Mouse (Mus musculus) liver, adult 2 months (tissue): ENCODE measurements around the gene C3. TPM values are rescaled to one million over a fixed set of nuclear protein-coding genes. Genes with fewer than 3 reads are reported as not detected.

Experiments used
- DNase-seq: peaks from one replicate; pipeline ENCODE4 v3.0.0-alpha.2; 2011; ENCODE audit warnings: low read depth, low spot score; ENCODE audit errors: extremely low read depth
- H3K27ac ChIP-seq: fragments of 200-500 bp; replicated peaks from 2 replicates; pipeline ENCODE4 v1.5.1; 2012; ENCODE audit warnings: low read depth, mild to moderate bottlenecking, control low read depth, inconsistent platforms, low read length; ENCODE audit not compliant: insufficient read depth
- H3K27me3 ChIP-seq: fragments of 200-500 bp; 2 replicates; pipeline ENCODE4 v1.6.1; 2012; ENCODE audit warnings: mild to moderate bottlenecking, moderate library complexity, low read length, inconsistent platforms; ENCODE audit not compliant: control insufficient read depth, insufficient read depth
- H3K36me3 ChIP-seq: fragments of 200-500 bp; 2 replicates; pipeline ENCODE4 v1.6.1; 2012; ENCODE audit warnings: low read length, inconsistent platforms; ENCODE audit not compliant: control insufficient read depth, insufficient read depth
- H3K4me1 ChIP-seq: fragments of 200-500 bp; 2 replicates; pipeline ENCODE4 v1.6.1; 2011; ENCODE audit warnings: low read length; ENCODE audit not compliant: control insufficient read depth, insufficient read depth
- H3K4me3 ChIP-seq: fragments of 200-500 bp; 2 replicates; pipeline ENCODE4 v1.5.1; 2011; ENCODE audit warnings: low read depth, mild to moderate bottlenecking, control low read depth, low read length, moderate library complexity; ENCODE audit not compliant: insufficient read depth
- H3K79me2 ChIP-seq: fragments of 200-500 bp; 2 replicates; pipeline ENCODE4 v1.6.1; 2012; ENCODE audit warnings: inconsistent platforms, mild to moderate bottlenecking, low read length, moderate library complexity; ENCODE audit not compliant: control insufficient read depth, insufficient read depth
- H3K9ac ChIP-seq: fragments of 200-500 bp; 2 replicates; pipeline ENCODE4 v1.6.1; 2012; ENCODE audit warnings: low read depth, mild to moderate bottlenecking, control low read depth, inconsistent platforms, low read length
- CTCF ChIP-seq: fragments of 200-500 bp; IDR thresholded peaks from 2 replicates; pipeline ENCODE4 v1.5.1; 2011; ENCODE audit warnings: low read depth, low read length, control low read depth
- POLR2A ChIP-seq: fragments of 200-500 bp; IDR thresholded peaks from 2 replicates; pipeline ENCODE4 v1.6.1; 2011; ENCODE audit warnings: low read length, control low read depth; ENCODE audit not compliant: insufficient read depth; ENCODE audit errors: extremely low read depth
- WGBS: fragments of 180-500 bp; shearing (Covaris S2); methylation state at CpG from one replicate; pipeline ENCODE4 v1.1.7; 2018; 5-methylcytosine and 5-hydroxymethylcytosine counted together
- polyA plus RNA-seq: library from polyadenylated mRNA; depleted of rRNA; stranded (reverse); fragments of >200 nt; gene quantifications from 2 replicates; pipeline ENCODE4 v1.2.3, GENCODE M21; 2012
- total RNA-seq: library from RNA; depleted of rRNA; stranded (reverse); fragments of >200 nt; gene quantifications from 2 replicates; pipeline ENCODE4 v1.2.3, GENCODE M21; 2014

Gene C3
- total and polyA plus RNA-seq, 2 experiments = 3,833 to 5,384 TPM

DNA sequence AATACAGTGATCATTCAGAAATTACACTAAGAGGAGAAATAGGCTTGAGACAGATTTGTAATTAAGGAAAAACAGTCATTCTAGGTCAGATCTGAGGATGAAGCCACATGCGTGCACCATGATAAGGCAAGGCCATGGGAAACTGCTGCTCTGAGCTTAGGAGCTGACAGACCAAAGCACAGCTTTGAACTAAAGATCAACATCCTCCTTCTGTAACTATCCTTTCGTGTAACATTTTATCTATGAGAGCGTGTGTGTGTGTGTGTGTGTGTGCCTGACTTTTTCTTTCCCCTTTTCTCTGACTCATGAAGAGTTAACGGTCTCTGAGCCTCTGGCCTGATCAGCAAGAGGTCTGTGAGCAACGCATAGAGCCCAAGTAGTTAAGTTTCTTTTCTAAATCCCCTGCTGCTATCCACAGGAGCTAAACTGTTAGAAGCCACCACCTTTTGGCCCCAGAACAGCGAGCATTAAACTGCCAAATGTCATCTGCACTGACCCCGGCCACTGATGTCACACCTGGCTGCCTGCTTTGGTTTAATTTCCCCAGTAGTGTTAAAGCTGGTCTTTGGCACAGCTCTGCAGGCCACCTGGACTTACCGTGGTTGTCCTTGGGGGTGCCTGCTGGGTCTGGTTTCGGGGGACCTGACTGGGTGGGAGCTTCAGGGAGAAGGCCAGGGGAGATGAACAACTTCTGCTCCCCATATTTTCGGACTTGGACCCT lies 15.9 kb upstream of the C3 start:
- 43% methylated on average over 10 of the region's 10 CpGs for WGBS
- H3K27me3 ChIP-seq = no peaks in the 10 kb centered on the region
- no peak overlapping the region for H3K9ac ChIP-seq
- TF ChIP-seq POLR2A = no peak
- no peak for TF ChIP-seq CTCF
- peak; percentile 76 for DNase-seq
- no peaks in the 10 kb centered on the region for H3K36me3 ChIP-seq
- H3K27ac ChIP-seq = no peak overlapping the region
- H3K4me3 ChIP-seq = no peak overlapping the region
- H3K79me2 ChIP-seq = no peaks in the 10 kb centered on the region
- peaks cover 14% of the 10 kb centered on the region for H3K4me1 ChIP-seq

DNA sequence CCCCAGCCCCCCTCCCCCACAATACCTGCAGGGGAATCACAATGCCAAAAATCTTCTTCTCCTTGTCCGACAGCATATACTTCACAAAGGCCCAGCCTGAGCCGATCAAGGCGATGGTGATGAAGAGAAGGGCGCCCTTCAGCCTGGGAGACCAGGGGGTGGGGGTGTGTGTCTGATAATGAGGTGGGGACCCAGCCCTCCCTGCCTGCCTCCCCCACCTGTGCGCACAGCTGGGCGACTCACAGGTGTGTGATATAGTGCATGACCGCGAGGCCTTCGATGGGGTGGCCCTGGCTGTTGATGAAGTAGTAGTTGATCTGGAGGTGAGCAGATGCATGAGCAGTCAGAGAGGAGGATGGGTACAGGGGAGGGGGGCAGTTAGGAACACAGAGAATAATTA lies 9.2 kb upstream of the C3 start:
- H3K4me1 ChIP-seq = peaks cover 12% of the 10 kb centered on the region
- H3K79me2 ChIP-seq = peaks cover 15% of the 10 kb centered on the region; the same call in 1 of the 2 replicates
- TF ChIP-seq POLR2A (no peak), CTCF (no peak)
- no peaks in the 10 kb centered on the region for H3K27me3 ChIP-seq
- H3K9ac ChIP-seq = no peak overlapping the region
- 95% methylated on average over 9 of the region's 9 CpGs for WGBS
- H3K4me3 ChIP-seq = no peak overlapping the region
- no peak for DNase-seq
- H3K27ac ChIP-seq = no peak overlapping the region
- H3K36me3 ChIP-seq = peaks cover 8% of the 10 kb centered on the region; the same call in 1 of the 2 replicates

DNA sequence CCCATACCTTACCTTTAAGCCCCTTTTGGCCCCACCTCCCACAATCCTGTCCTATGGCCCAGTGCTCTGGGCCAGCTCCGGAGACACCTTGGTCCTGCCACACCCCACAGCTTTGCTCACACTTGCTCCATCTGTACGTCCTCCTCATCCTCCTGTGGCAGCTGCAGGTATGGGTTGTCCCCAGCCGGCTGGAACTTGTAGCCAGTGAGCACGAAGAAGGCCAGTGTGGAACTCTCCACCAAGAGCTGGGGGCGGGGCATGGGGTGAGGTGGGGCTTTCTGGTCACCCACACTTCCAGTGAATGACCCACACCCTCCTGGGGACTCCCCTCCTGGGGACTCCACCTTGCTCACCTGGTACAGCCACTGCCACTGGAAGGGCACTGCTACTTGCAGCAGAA lies 7.9 kb upstream of the C3 start:
- peaks cover 8% of the 10 kb centered on the region; the same call in 1 of the 2 replicates for H3K36me3 ChIP-seq
- peak overlapping the region; percentile 41 for H3K27ac ChIP-seq
- DNase-seq = no peak
- TF ChIP-seq CTCF (no peak), POLR2A (peak; percentile 51)
- WGBS = 14% methylated on average over 5 of the region's 5 CpGs
- H3K4me1 ChIP-seq = peaks cover 22% of the 10 kb centered on the region
- peak overlapping the region; percentile 59 for H3K4me3 ChIP-seq
- H3K27me3 ChIP-seq = no peaks in the 10 kb centered on the region
- H3K79me2 ChIP-seq = peaks cover 15% of the 10 kb centered on the region; the same call in 1 of the 2 replicates
- peak overlapping the region; percentile 57 for H3K9ac ChIP-seq

DNA sequence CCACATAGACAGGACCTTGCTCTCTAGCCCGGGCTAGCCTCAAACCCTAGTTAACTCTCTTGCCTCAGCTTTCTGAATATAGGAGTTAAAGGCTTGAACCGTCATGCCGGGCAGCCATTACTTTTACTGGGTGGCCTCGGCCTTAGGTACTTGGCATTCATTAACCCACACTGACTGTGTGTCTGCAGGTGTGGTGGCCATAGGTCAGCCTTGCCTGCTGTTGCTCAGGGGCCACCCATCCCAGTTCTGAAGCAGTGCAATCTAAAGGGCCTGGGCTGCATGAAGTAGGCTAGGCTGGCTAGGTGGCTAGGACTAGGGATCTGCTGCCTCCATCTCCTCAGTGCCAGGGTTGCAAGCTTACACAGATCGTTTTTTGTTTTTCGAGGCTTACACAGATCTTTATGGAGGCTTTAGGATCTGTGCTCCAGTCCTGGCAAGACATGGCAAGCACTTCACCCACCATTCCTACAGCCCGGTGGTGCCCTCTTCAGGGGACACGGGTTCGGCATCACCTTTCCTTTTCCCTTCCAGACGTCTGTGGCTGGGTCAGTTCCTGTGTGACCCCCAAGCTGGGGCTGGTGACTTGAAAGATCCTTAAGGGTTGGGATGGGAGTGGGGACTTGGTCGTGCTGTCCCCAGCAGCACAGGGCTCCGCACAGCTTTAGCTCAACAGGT lies 6.5 kb upstream of the C3 start:
- peak; percentile 80 for DNase-seq
- 20% methylated on average over 12 of the region's 12 CpGs for WGBS
- H3K79me2 ChIP-seq = peaks cover 15% of the 10 kb centered on the region; the same call in 1 of the 2 replicates
- peaks cover 8% of the 10 kb centered on the region; the same call in 1 of the 2 replicates for H3K36me3 ChIP-seq
- peak overlapping the region; percentile 61 for H3K9ac ChIP-seq
- peak overlapping the region; percentile 59 for H3K4me3 ChIP-seq
- peak; percentile 70 for TF ChIP-seq CTCF
- no peak for TF ChIP-seq POLR2A
- H3K27ac ChIP-seq = peak overlapping the region; percentile 78
- H3K4me1 ChIP-seq = peaks cover 31% of the 10 kb centered on the region
- no peaks in the 10 kb centered on the region for H3K27me3 ChIP-seq

DNA sequence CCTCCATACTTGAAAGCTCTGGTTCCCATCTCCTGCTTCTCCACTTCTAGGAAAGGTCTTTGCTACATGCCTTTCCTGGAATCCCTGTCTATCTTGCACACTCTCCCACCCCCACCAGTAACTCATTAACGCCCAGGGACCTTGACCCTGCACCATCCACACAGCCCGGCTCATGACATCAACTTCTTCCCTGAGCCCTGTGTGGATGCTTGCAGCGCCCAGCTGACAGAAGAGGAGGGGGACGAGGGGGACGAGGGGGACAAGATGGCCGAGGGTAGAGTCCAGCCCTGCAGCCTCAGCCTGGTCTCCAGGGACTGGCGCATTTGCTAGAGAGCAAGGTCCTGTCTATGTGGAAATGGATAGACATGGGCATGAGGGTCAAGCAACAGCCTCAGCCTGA lies 5.1 kb upstream of the C3 start:
- 16% methylated on average over 7 of the region's 7 CpGs for WGBS
- H3K27me3 ChIP-seq = no peaks in the 10 kb centered on the region
- H3K27ac ChIP-seq = peak overlapping the region; percentile 89
- peaks cover 36% of the 10 kb centered on the region for H3K4me1 ChIP-seq
- H3K79me2 ChIP-seq = peaks cover 15% of the 10 kb centered on the region; the same call in 1 of the 2 replicates
- H3K4me3 ChIP-seq = peak overlapping the region; percentile 59
- H3K9ac ChIP-seq = peak overlapping the region; percentile 61
- peak; percentile 94 for DNase-seq
- TF ChIP-seq CTCF = no peak
- peak; percentile 67; the same call in 1 of the 2 replicates for TF ChIP-seq POLR2A
- peaks cover 5% of the 10 kb centered on the region; the same call in 1 of the 2 replicates for H3K36me3 ChIP-seq
